Mouse (Mus musculus) left cerebral cortex, adult 8-10 months (tissue): Measurements from ENCODE around the gene Mut. TPM values are rescaled to one million over a fixed set of nuclear protein-coding genes. Genes with fewer than 3 reads are reported as not detected.

Experiments used
- DNase-seq, 2 experiments: peaks; one replicate each; pipeline ENCODE4 v3.0.0; 2022; ENCODE audit warnings: low spot score in 2 of 2
- total RNA-seq, 4 experiments: library from RNA; stranded (reverse); gene quantifications; 2 replicates each; pipeline ENCODE4 v1.2.4; 2022

The Mut gene
- 10 to 100 TPM; 50.0 to 54.6 (median 50.6) TPM for total RNA-seq

GRCm38 (mm10) chr17:40934420-40935231 lies at the start of gene Mut, which contains the start of gene Cenpq:
TSS of gene Mut (plus strand) at chr17:40934685.
TSS of gene Cenpq (minus strand) at chr17:40935047.
- DNase-seq = peak; percentile 98 to 99

- DNase-seq = no peak
Observed at GRCm38 (mm10) chr17:40885155-40885554, 49.3 kb upstream of the Mut start.

GRCm38 (mm10) chr17:40887849-40888536 lies 46.5 kb upstream of the Mut start:
- no peak for DNase-seq

GRCm38 (mm10) chr17:40896863-40897262 lies 37.6 kb upstream of the Mut start:
- DNase-seq = no peak

GRCm38 (mm10) chr17:40899783-40900363 lies 34.6 kb upstream of the Mut start:
- DNase-seq = no peak

- DNase-seq = no peak
Observed at GRCm38 (mm10) chr17:40903345-40903744, 31.1 kb upstream of the Mut start.

GRCm38 (mm10) chr17:40904056-40904597 lies 30.4 kb upstream of the Mut start:
- no peak for DNase-seq

GRCm38 (mm10) chr17:40904721-40905154 lies 29.7 kb upstream of the Mut start:
- no peak for DNase-seq

- no peak for DNase-seq
Observed at GRCm38 (mm10) chr17:40914250-40914649, 20.2 kb upstream of the Mut start, which contains the start of gene Glyatl3. TSS of gene Glyatl3 (minus strand) at chr17:40914350.

GRCm38 (mm10) chr17:40915499-40915898 lies 19.0 kb upstream of the Mut start:
- DNase-seq = no peak

GRCm38 (mm10) chr17:40933985-40934384 lies 500 bp upstream of the Mut start:
- peak in 1 of 2 experiments; percentile 3 for DNase-seq

- DNase-seq = no peak
Observed at GRCm38 (mm10) chr17:40948518-40948917, 14.0 kb downstream of the Mut start.

GRCm38 (mm10) chr17:40977914-40978313 lies 43.4 kb downstream of the Mut start:
- no peak for DNase-seq

GRCm38 (mm10) chr17:40992102-40992501 lies 57.6 kb downstream of the Mut start:
- DNase-seq = no peak

Other genes with a start within 250 kb of the Mut start
- not detected for gene Esp1, start 207.6 kb upstream of the Mut start, total RNA-seq
- gene Crisp2, start 127.7 kb upstream of the Mut start, total RNA-seq = not detected
- not detected for gene Rhag, start 123.6 kb upstream of the Mut start, total RNA-seq
- gene 9130008F23Rik, start 54.1 kb upstream of the Mut start, total RNA-seq = under 1 TPM in 1 of 4 experiments, not detected in 3; 0.26 TPM
- gene Glyatl3, start 20.3 kb upstream of the Mut start, total RNA-seq = not detected
- gene Cenpq, start 362 bp downstream of the Mut start, total RNA-seq = 1 to 10 TPM; 3.8 to 4.7 (median 4.3) TPM